Mouse (Mus musculus): Measurements from ENCODE around the gene Atp2c2.

The Atp2c2 gene

DNA sequence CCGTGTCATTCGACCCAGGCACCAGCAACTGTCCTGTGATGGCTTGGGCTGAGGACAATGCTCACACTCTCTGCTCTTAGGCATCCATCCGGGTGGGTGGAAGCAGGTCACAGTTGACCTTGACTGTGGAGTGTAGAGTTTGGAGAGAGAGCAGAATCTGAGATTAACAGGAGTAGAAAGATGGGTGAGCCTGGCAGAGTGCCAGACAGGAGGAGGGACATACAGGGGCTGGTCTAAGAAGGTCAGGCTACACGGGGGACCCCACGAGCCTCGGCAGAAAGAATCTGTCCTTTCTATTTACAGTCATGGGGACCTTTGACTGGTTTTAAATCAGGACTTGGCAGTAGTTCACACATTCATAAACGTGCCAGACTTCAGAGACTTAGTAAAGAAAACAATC lies 3.2 kb downstream of the Atp2c2 start:
- DNase-seq (ENCODE audit: low spot score in 2 of 2) = no peak

DNA sequence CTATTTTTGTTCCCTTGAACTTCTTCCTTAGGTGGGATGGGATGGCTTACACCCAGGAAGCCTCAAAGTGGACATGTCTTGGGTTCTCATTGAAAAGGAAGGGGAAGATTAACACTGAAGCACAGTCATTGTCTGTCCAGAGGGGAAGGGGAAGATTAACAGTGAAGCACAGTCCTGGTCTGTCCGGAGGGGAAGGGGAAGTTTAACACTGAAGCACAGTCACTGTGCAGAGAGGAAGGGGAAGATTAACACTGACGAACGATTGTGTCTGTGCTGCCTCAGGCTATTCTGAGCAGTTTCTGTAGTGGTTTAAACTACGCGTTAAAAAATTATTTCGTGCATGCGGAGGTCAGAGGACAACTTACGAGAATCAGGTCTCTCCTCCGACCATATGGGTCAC lies 7.3 kb downstream of the Atp2c2 start:
- DNase-seq (ENCODE audit: low spot score in 2 of 2) = no peak

DNA sequence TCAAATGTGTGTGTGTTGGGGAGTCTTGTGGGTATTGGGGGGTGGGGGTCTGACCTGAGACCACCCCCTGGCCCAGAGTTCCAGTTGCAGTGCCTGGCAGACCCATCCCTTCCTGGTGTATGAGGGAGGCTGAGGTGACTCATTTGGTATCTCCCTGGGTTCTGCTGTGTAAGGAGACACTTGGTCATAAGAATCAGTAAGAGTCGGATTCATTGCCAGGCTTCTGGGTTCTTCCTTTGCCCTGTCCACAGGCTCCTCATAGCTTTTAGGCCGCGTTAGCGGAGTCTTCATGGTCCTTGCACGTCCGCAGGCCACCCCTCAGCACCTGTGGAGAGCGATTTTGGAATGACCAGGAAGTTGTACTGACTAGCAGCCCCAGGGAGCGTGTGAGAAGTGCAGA lies 8.7 kb downstream of the Atp2c2 start:
- DNase-seq (ENCODE audit: low spot score in 2 of 2) = no peak

DNA sequence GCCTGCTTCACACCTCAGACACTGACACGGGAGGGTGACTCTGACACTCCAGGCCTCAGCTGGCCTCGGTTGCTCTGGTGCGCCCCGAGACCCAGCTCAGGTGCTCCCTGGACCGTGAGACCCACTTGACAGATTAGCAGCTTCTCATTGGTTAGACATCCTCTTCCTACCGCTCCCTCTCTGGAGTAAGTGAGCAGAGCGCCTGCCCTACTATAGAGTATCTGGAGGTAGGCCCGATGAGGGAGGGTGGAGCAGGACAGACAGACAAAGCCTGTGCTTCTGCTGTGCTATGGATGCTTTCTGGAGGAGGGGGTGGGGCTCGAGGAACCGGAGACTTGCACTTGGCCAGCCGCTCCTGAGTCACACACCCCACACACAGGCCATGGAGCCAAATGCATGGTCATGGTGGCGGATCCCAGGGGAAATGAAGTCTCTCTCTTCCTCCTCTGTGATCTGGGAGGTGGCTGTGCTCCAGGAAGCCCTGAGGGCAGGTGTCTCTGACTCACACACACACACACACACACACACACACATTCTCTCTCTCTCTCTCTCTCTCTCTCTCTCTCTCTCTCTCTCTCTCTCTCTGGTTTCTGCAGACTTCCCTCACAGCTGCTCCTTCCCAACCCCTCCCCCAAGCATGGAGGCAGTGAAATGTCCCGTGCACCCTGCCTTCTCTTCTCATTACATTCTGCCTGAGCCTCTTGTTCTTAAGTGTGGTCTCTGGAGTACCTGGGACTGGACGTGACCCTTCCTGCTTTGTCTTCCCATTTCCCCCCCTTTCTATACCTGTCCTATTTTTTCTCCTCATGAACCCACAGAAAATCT lies 9.3 kb downstream of the Atp2c2 start:
- peak in 1 of 2 experiments; percentile 18 for DNase-seq (ENCODE audit: low spot score in 2 of 2)

DNA sequence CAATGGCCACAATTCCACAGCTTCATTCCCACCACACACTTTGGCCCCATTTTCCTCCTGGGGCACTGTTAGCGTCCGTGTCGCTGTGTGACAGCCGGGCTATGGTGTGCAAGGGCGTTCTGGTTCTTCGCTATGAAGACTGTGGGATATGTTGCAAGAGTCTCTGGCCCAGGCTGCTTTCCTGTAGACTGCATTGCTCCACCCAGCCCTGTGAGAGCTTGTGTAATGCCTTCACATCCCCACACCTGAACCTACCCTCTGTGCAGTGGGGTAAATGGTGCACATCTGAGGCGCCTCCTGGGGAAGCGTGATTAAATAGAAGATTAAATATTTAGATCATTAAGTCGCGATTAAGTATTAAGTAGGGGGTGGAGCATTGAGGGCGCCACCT lies 9.9 kb downstream of the Atp2c2 start:
- DNase-seq (ENCODE audit: low spot score in 2 of 2) = no peak

DNA sequence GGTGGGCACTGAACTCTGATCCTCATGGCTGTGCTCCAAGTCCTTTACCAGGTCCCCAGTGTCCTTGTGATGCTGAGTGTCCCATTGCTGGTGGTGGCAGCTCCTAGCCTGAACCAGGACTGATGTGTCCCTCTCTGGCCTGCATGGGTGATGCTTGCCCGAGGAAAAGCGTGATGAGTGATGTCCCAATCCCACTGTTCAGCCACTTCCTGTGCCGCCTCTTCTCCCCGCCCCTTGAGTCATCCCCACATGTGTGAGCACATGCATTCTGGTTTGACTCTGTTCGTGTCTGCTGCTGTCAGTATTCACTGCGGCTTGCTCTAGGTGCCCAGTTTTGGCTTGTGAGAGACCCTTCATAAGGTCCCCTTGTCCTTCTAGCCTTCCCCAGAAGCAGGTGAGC lies 12.4 kb downstream of the Atp2c2 start:
- no peak for DNase-seq (ENCODE audit: low spot score in 2 of 2)

DNA sequence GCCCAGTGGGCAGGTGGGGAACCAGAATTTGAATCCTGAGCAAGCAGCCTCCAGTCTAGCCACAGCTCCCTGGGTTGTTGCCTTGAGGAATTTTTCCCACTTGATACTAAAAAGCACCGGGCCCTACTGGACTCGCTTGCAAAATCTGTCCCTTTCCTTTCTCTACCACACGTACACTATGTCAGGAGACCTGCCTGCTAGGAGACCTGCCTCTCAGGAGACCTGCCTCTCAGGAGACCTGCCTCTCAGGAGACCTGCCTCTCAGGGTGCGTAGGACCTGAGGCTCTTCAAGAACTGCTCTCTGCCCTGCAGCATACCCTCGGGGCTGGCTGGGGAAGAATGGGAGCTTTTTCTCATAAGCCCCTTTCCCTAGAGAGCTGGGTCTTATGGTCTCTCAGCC lies 13.6 kb downstream of the Atp2c2 start:
- no peak for DNase-seq (ENCODE audit: low spot score in 2 of 2)

DNA sequence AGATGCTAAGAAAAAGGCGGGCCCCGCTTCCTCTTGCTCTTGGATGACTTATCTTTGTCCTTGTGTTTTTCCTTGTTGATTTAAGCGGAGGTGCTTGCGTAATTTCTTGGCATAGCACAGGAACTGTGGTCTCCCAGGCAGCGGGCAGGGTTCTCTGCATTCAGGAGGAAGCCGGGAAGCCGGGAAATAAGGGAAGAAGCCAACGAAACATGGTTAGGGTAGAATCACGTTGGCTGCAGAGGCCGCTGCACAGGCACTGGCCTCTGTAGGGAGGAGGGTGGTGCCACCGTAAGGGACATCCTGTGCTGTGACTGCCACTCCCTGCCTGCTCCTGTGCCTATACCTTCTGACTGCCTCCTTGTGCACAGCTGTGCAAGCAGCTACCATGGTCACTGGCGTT lies 15.4 kb downstream of the Atp2c2 start:
- DNase-seq (ENCODE audit: low spot score in 2 of 2) = no peak

DNA sequence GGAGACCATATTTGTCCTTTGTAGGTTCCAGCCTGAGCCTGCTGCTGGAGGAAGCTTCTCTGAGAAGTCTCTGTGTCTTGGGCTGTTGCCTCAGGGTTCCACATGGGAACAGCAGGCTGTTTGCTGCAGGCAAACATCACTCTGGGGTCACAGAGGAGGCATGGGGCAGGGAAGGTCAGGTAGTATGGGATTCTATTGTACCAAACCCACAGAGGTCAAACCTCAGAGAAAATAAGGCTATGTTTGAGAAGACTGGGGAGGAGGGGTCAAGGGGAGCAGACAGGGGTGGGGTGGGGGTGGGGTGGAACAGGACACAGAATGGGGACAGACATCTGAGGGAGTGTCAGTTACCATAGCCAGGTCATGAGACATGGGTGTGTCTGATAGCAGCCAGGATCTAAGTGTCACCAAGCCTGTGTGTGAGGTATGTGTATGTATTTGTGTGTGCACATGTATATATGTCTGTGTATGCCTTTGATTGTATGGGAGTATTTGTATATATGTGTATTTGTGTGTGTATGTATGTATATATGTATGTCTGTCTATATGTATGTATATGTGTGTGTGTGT lies 17.0 kb downstream of the Atp2c2 start:
- no peak for DNase-seq (ENCODE audit: low spot score in 2 of 2)

DNA sequence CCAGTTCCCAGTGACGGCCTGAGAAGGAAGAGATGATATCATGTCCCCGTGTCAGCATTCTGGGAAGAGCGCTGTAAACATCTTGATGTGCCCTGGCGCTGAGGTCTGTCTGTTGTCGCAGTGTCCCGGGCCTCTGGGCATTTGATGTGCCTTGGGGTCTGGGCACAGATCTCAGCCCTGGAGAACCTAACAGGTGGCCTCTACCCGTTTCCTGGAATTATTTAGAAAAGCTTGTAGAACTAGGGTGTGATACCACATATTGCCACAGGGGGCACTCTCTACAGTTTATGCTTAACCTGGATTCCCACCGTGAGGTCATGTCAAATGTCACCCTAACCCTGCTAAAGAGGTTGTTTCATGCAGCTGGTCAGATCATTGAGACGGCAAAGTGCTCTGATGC lies 18.0 kb downstream of the Atp2c2 start:
- DNase-seq (ENCODE audit: low spot score in 2 of 2) = peak in 1 of 2 experiments; percentile 20

DNA sequence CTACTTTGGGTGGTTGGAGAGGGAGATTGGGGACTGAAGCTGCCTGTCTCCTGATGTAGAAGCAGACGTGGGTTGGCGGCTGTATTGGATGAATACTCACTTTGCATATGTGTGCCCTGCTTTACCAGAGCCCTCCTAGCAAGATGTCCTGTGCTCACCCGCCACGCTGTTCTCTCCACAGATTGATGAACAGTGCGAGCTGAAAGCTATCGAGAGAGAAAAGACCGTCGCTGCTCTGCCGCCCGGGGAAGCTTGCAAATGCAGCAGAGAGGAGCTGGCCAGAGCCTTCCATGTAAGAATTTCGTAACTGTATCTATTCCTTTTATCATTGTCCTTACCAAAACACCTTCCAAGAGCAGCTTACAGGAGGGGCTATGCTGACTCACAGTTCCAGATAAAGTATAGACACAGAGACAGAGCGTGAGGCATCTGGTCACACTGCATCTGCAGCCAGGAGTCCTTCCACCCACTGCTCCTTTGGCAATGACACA lies 19.2 kb downstream of the Atp2c2 start:
- DNase-seq (ENCODE audit: low spot score in 2 of 2) = no peak

DNA sequence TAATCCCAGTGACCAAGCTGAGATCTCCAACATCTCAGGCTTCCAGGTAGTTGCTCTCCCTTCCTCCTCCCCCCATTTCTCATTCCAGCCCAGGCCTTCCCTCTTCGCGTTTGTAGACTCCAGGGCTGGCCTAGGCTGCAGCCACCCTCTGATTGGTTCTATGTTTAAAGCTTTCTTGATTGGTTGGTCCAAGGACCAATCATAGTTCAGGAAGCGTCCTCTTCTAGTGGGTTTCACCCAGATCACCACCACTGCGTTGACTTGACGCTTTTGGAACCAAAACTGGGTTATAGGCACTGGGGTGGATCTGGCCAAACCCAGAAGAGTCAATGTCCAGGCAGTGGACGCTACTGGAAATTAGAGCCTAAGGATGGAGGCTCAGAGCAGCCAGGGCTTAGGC lies 22.5 kb downstream of the Atp2c2 start:
- no peak for DNase-seq (ENCODE audit: low spot score in 2 of 2)

DNA sequence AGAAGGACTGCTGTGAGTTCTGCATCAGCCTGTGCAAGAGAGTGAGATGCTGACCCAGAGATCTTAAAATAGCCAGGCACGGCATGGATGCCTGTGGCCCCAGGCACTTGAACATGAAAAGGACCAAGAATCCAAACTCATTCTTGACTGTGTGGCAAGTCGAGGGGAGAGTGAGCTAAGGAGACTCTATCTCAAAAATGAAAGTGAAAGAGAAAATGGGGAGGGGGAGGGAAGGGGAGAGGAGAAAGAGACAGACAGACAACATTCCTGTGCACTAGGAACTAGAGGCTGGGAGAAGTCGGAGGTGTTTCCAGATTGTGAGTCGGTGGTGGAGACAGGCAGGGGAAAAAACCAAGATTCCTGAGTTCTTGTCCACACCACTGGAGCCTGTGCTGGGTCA lies 23.9 kb downstream of the Atp2c2 start:
- DNase-seq (ENCODE audit: low spot score in 2 of 2) = no peak

DNA sequence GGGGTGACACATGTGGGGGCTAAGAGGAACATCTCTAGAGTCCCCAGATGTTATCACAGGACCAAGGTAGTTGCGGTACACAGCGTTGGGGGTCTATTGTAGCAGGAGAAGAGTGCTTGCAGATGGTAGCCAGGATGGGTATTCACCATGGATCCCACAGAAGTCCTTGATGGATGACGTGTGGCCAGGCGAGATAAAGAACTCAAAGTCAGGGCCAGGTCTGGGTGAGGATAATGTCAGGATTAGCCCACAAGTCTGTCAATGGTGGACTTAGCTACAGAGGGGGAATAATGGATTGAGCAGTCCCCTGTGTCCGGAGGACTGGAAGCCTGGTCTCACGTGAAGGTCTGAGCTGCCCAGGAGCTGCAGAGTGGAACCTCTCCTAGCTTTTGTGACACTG lies 24.8 kb downstream of the Atp2c2 start:
- DNase-seq (ENCODE audit: low spot score in 2 of 2) = no peak

DNA sequence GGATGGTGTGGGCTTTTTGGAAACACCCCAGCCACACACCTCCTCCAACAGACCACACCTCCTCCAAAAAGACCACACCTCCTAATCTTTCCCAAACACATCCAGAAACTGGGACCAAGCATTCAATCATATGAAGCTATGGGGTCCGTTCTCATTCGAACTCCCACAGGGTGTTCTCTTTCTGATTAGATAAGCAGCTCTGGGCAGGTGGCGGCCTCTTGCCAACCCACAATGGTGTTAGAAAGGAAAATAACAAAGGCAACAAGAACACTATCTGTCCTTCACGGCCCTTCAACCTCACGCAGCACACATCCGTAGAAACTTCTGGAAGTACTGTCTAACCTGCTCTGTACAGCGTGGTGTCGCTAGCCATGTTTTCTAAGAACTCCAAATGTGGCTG lies 27.3 kb downstream of the Atp2c2 start:
- DNase-seq (ENCODE audit: low spot score in 2 of 2) = no peak

DNA sequence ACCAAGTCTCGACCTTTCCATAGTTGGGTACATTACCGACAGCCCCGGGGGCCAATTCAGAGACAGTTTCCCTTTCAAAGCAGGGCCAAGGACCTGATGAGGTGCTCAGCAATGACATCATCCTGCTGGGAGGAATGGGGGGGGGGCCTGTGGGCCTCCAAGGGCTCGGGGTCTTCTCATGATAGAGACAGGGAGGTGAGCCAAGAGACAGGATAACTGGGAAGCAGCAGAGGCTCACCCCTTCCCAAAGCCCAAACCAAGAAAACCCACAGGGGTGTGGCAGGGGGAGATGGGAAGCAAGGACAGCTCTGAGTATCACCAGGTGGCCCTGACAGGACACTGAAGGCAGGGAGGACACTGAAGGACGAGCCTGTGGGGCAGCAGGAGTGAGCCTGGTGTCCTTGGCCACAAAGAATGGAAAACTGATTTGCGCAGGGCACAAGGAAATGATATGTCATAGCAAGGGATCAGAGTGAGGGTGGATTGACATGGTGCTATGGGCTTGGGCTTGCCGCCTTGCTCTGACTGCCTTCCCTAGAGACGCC lies 28.6 kb downstream of the Atp2c2 start:
- DNase-seq (ENCODE audit: low spot score in 2 of 2) = no peak

DNA sequence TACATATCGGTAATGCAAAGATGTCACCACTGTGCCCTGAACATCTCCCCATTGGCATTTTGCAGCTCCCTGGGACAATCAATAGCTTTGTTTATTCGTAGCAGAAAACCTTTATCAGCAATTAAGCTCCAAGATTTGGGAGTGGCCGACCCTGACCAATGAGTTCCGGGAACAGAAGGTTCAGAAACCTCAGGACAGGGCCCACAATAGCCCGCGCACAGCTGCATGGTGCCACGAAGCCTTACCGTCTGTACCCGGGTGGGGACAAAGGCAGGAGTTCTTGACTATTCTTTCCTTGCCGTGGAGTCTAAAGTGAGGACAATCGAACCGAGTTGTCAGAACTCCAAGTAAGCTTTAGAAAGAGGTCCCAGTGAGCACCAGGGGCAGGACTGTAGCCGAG lies 32.3 kb downstream of the Atp2c2 start:
- no peak for DNase-seq (ENCODE audit: low spot score in 2 of 2)

DNA sequence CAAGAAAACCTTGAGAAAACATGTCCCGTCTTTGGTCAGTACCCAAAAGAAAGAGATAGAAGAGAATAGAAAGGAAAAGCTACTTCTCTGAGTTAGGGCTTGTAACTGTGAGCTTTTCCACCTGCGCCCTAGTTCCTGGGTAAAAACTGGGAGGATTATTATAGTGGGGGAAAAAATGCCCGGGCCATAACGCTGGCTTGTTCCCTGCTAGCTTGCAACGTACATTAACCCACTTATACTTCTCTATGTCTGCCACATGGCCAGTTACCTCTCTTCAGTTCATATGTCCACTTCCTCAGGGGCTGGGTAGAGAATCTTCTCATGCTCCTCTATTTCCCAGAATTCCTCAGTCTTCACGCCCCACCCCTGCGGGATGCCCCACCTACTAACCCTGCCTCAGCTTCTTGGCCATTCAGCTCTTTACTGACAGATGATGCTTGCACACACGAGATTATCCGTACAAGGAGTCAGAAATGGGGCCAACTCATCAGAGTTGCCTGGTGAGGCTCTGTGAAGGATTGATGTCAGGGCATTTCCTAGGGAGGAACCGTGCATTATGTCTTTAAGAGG lies 36.6 kb downstream of the Atp2c2 start:
- DNase-seq (ENCODE audit: low spot score in 2 of 2) = no peak

DNA sequence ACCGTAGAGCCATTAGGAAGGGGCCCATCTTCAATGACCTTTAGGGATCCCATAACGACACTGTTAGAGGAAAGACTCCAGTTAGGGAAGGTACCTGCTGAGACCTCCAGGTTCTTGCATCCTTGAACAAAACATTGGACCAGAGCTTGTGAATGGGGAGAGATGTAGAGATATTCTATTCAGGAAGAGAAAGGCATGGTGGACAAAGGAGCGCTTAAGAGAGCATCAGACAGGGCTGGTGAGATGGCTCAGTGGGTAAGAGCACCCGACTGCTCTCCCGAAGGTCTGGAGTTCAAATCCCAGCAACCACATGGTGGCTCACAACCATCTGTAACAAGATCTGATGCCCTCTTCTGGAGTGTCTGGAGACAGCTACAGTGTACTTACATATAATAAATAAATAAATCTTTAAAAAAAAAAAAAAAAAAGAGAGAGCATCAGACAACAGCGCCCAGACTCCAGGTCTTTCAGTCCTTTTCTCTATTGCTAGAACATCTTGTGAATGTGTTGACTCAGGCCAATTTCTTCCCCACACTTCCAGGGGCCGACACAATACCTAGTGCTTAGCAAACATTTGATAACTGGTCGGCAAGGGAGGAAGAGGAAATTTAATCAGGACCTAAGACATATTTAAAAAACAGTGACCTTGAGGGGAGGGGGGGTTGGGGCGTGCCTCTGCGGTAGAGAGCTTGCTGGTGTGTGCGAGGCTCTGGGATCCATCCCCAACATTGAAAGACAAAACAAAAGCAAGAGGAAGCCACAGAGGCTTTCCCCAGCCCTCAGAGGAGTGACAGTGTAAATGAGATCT lies 37.5 kb downstream of the Atp2c2 start:
- no peak for DNase-seq (ENCODE audit: low spot score in 2 of 2)

DNA sequence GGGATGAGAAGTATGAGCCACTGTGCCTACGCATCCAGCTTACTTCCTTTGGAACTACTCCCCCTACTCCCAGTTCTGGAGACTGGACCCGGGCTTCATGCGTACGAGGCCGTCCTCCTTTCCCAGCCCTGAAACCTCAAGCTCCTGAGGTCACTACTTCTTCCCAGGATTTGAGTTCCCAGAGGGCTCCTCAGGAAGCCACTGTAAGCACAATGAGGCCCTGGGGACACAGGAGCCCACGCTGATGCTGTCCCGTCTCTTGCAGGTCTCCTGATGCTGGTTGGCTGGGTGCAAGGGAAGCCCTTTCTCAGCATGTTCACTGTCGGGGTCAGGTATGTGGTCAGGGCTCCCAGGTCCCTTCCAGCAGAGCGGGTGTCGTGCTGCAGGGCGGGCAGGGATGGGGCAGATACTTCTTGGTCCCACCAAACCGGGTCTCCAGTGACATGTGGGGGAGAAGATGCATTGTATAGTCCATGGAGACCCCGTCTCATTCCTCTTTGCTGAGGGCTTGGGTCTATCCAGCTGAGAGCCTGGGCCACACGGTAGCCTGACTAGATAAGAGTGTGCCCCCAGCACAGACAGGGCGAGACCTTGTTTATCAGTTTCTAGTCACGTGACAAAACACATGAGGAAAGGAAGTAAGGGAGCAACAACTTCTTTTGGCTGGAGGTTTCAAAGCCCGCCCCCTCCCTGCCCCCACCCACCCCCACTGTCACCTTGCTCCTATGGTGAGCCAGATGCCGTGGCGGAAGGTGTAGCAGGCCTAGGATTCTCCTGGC lies 38.5 kb downstream of the Atp2c2 start:
- no peak for DNase-seq (ENCODE audit: low spot score in 2 of 2)

DNA sequence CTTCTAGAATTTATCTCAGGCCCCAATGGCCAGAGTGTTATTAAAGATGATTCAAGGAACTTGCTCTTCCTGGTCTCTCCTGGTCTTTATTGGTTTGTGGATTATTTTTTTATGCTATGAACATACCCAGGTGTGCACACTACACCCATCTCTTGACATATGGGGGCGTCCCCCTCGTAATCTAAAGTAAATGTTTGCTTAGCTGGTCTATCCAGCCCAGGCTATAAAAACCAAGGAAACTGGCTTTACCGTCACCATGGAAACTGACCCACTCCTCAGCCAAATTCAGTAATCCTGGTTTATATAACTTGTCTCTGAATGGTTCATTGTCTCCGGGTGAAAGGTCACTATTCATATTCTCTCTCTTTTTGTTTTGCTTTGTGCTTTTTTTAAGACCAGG lies 40.8 kb downstream of the Atp2c2 start:
- DNase-seq (ENCODE audit: low spot score in 2 of 2) = no peak
